Mouse (Mus musculus) heart, postnatal 0 days (tissue): ENCODE data around the gene Slc25a39. TPM values are rescaled to one million over a fixed set of nuclear protein-coding genes. Genes with fewer than 3 reads are reported as not detected.

ENCODE experiments used
- ATAC-seq: fragments of 200-750 bp; cut with Nextera tagmentation; 2 replicates; pipeline ENCODE4 v1.8.0; 2017; ENCODE audit warnings: low read depth, moderate number of reproducible peaks, moderate library complexity; ENCODE audit not compliant: insufficient read depth
- DNase-seq: peaks from one replicate; pipeline ENCODE4 v3.0.0-alpha.2; 2016; ENCODE audit warnings: low spot score
- H3K27ac ChIP-seq: fragments of 300-500 bp; sonication (generic); 2 replicates; pipeline ENCODE4 v1.5.1; 2014; ENCODE audit warnings: low read depth, mild to moderate bottlenecking
- H3K27me3 ChIP-seq: fragments of 300-500 bp; sonication (generic); 2 replicates; pipeline ENCODE4 v1.6.1; 2014; ENCODE audit warnings: low read length, mixed read lengths; ENCODE audit not compliant: control insufficient read depth, insufficient read depth
- H3K36me3 ChIP-seq: fragments of 300-500 bp; sonication (generic); replicated peaks from 2 replicates; pipeline ENCODE4 v1.6.1; 2014; ENCODE audit warnings: low read length, mixed read lengths; ENCODE audit not compliant: control insufficient read depth, insufficient read depth
- H3K4me1 ChIP-seq: fragments of 300-500 bp; sonication (generic); 2 replicates; pipeline ENCODE4 v1.6.1; 2014; ENCODE audit warnings: antibody characterized with exemption; ENCODE audit not compliant: control insufficient read depth, insufficient read depth
- H3K4me2 ChIP-seq: fragments of 300-500 bp; sonication (generic); 2 replicates; pipeline ENCODE4 v1.6.1; 2014; ENCODE audit warnings: low read depth, mild to moderate bottlenecking, low read length, moderate library complexity
- H3K4me3 ChIP-seq: fragments of 300-500 bp; sonication (generic); 2 replicates; pipeline ENCODE4 v1.5.1; 2014; ENCODE audit warnings: low read depth, low read length
- H3K9ac ChIP-seq: fragments of 300-500 bp; sonication (generic); replicated peaks from 2 replicates; pipeline ENCODE4 v1.6.1; 2014; ENCODE audit warnings: low read depth, low read length, mixed read lengths
- H3K9me3 ChIP-seq: fragments of 300-500 bp; sonication (generic); replicated peaks from 2 replicates; pipeline ENCODE4 v1.6.1; 2016; ENCODE audit warnings: low read length; ENCODE audit not compliant: control insufficient read depth
- CTCF ChIP-seq: IDR thresholded peaks from 2 replicates; pipeline ENCODE4 v1.5.1; 2016; ENCODE audit warnings: antibody characterized with exemption, control low read depth, low read depth
- EP300 ChIP-seq: IDR thresholded peaks from 2 replicates; pipeline ENCODE4 v1.6.1; 2016; ENCODE audit warnings: antibody characterized with exemption, low read depth
- WGBS: fragments of 180-500 bp; shearing (Covaris S2); extraction: QIAGEN DNeasy Blood & Tissue Kit; methylation state at CpG from one replicate; pipeline ENCODE4 v1.1.7; 2014; 5-methylcytosine and 5-hydroxymethylcytosine counted together
- polyA plus RNA-seq: library from polyadenylated mRNA; unstranded; fragments of >200 nt; fragmentation: Nextera tagmentation; extraction: Ambion mirVana; gene quantifications from 2 replicates; pipeline ENCODE4 v1.2.1, GENCODE M21; 2015
- total RNA-seq: library from RNA; depleted of rRNA; stranded (reverse); fragments of >200 nt; gene quantifications from 2 replicates; pipeline ENCODE4 v1.2.3, GENCODE M21; 2014; ENCODE audit warnings: low replicate concordance

Gene Slc25a39
- total and polyA plus RNA-seq, 2 experiments from 2014 or later: 267 to 281 TPM

- WGBS: 69% methylated on average over 18 of the region's 18 CpGs
- TF ChIP-seq EP300 (no peak), CTCF (no peak)
- H3K27ac ChIP-seq: peak overlapping the region; percentile 4; the same call in 1 of the 2 replicates
- H3K4me1 ChIP-seq: peaks cover 17% of the 10 kb centered on the region; the same call in 1 of the 2 replicates
- H3K9me3 ChIP-seq: no peaks in the 10 kb centered on the region
- ATAC-seq (no peak), DNase-seq (no peak)
- no peak overlapping the region for H3K4me2 ChIP-seq
- no peaks in the 10 kb centered on the region for H3K27me3 ChIP-seq
- no peak overlapping the region for H3K9ac ChIP-seq
- H3K36me3 ChIP-seq: peaks cover 34% of the 10 kb centered on the region
- H3K4me3 ChIP-seq: no peak overlapping the region
Measured at GRCm38 (mm10) chr11:102435754-102436470, 28.2 kb upstream of the Slc25a39 start.

GRCm38 (mm10) chr11:102434816-102435705 lies 27.3 kb upstream of the Slc25a39 start:
- no peak for DNase-seq
- no peak for TF ChIP-seq EP300
- TF ChIP-seq CTCF: no peak
- no peaks in the 10 kb centered on the region for H3K9me3 ChIP-seq
- H3K4me1 ChIP-seq: peaks cover 17% of the 10 kb centered on the region; the same call in 1 of the 2 replicates
- H3K27ac ChIP-seq: no peak overlapping the region
- no peaks in the 10 kb centered on the region for H3K27me3 ChIP-seq
- H3K4me3 ChIP-seq: no peak overlapping the region
- WGBS: 83% methylated on average over 11 of the region's 11 CpGs
- no peak overlapping the region for H3K4me2 ChIP-seq
- no peak for ATAC-seq
- H3K9ac ChIP-seq: no peak overlapping the region
- H3K36me3 ChIP-seq: peaks cover 32% of the 10 kb centered on the region

GRCm38 (mm10) chr11:102434406-102434805 lies 26.7 kb upstream of the Slc25a39 start:
- Histone ChIP-seq H3K27ac (no peak overlapping the region), H3K9ac (no peak overlapping the region), H3K27me3 (no peaks in the 10 kb centered on the region), H3K4me2 (no peak overlapping the region), H3K36me3 (peaks cover 26% of the 10 kb centered on the region), H3K9me3 (no peaks in the 10 kb centered on the region), H3K4me3 (no peak overlapping the region), H3K4me1 (peaks cover 21% of the 10 kb centered on the region; the same call in 1 of the 2 replicates)
- ATAC-seq (peak; percentile 15; the same call in 1 of the 2 replicates), DNase-seq (peak; percentile 90)
- TF ChIP-seq CTCF: peak; percentile 92
- no peak for TF ChIP-seq EP300
- WGBS: 8% methylated on average over 7 of the region's 7 CpGs

- H3K27ac ChIP-seq: no peak overlapping the region
- no peak for TF ChIP-seq CTCF
- TF ChIP-seq EP300: no peak
- ATAC-seq (no peak), DNase-seq (no peak)
- no peaks in the 10 kb centered on the region for H3K27me3 ChIP-seq
- H3K36me3 ChIP-seq: peaks cover 20% of the 10 kb centered on the region
- H3K4me1 ChIP-seq: peaks cover 21% of the 10 kb centered on the region; the same call in 1 of the 2 replicates
- no peak overlapping the region for H3K9ac ChIP-seq
- H3K4me2 ChIP-seq: no peak overlapping the region
- H3K4me3 ChIP-seq: no peak overlapping the region
- no peaks in the 10 kb centered on the region for H3K9me3 ChIP-seq
- WGBS: 93% methylated on average over 7 of the region's 7 CpGs
Measured at GRCm38 (mm10) chr11:102433866-102434265, 26.1 kb upstream of the Slc25a39 start.

GRCm38 (mm10) chr11:102432896-102433295 lies 25.1 kb upstream of the Slc25a39 start:
- DNase-seq: no peak
- no peak overlapping the region for H3K4me2 ChIP-seq
- H3K27me3 ChIP-seq: no peaks in the 10 kb centered on the region
- no peak overlapping the region for H3K4me3 ChIP-seq
- H3K27ac ChIP-seq: no peak overlapping the region; the same call in 1 of the 2 replicates
- H3K9ac ChIP-seq: no peak overlapping the region
- TF ChIP-seq EP300 (no peak), CTCF (no peak)
- 86% methylated on average over 6 of the region's 6 CpGs for WGBS
- no peaks in the 10 kb centered on the region for H3K9me3 ChIP-seq
- peaks cover 19% of the 10 kb centered on the region for H3K36me3 ChIP-seq
- peaks cover 21% of the 10 kb centered on the region; the same call in 1 of the 2 replicates for H3K4me1 ChIP-seq
- ATAC-seq: no peak
